Mouse (Mus musculus) forebrain, embryonic 14.5 days (tissue): ENCODE measurements around the gene Impdh2. TPM values are rescaled to one million over a fixed set of nuclear protein-coding genes. Genes with fewer than 3 reads are reported as not detected.
A peak's percentile ranks its signal among the peaks of the same experiment; 100 is the strongest.

Source experiments
- ATAC-seq: fragments of 200-750 bp; cut with Nextera tagmentation; 2 replicates; pipeline ENCODE4 v1.8.0; 2017; ENCODE audit warnings: mild to moderate bottlenecking, moderate library complexity
- DNase-seq: peaks from one replicate; pipeline ENCODE4 v3.0.0-alpha.2; 2015; ENCODE audit warnings: low spot score
- H3K27ac ChIP-seq: fragments of 300-500 bp; sonication (generic); 2 replicates; pipeline ENCODE4 v1.5.1; 2014; ENCODE audit warnings: low read depth, mild to moderate bottlenecking, control low read depth, low read length, moderate library complexity
- H3K27me3 ChIP-seq: fragments of 300-500 bp; sonication (generic); replicated peaks from 2 replicates; pipeline ENCODE4 v1.6.1; 2014; ENCODE audit warnings: low read length, control low read depth, mixed read lengths; ENCODE audit not compliant: control insufficient read depth, insufficient read depth
- H3K36me3 ChIP-seq: fragments of 300-500 bp; sonication (generic); 2 replicates; pipeline ENCODE4 v1.6.1; 2014; ENCODE audit warnings: low read length, control low read depth; ENCODE audit not compliant: control insufficient read depth, insufficient read depth
- H3K4me1 ChIP-seq: fragments of 300-500 bp; sonication (generic); 2 replicates; pipeline ENCODE4 v1.6.1; 2014; ENCODE audit warnings: antibody characterized with exemption, low read length, control low read depth; ENCODE audit not compliant: control insufficient read depth, insufficient read depth
- H3K4me2 ChIP-seq: fragments of 300-500 bp; sonication (generic); 2 replicates; pipeline ENCODE4 v1.6.1; 2014; ENCODE audit warnings: mild to moderate bottlenecking, control low read depth, low read length
- H3K4me3 ChIP-seq: fragments of 300-500 bp; sonication (generic); 2 replicates; pipeline ENCODE4 v1.5.1; 2014; ENCODE audit warnings: low read depth, low read length, control low read depth
- H3K9ac ChIP-seq: fragments of 300-500 bp; sonication (generic); 2 replicates; pipeline ENCODE4 v1.6.1; 2014; ENCODE audit warnings: mild to moderate bottlenecking, low read length, control low read depth, moderate library complexity
- H3K9me3 ChIP-seq: fragments of 300-500 bp; sonication (generic); replicated peaks from 2 replicates; pipeline ENCODE4 v1.6.1; 2016; ENCODE audit warnings: low read length, control low read depth, mixed read lengths; ENCODE audit not compliant: control insufficient read depth
- WGBS: fragments of 180-500 bp; shearing (Covaris S2); extraction: QIAGEN DNeasy Blood & Tissue Kit; methylation state at CpG from one replicate; pipeline ENCODE4 v1.1.7; 2014; 5-methylcytosine and 5-hydroxymethylcytosine counted together
- microRNA counts: library from miRNA; unstranded; fragments of <30 nt; microRNA quantifications from one replicate; lab custom pipeline; 2016
- microRNA-seq: library from miRNA; unstranded; fragments of <30 nt; microRNA quantifications from one replicate; pipeline ENCODE4, GENCODE M21; 2016
- polyA plus RNA-seq: library from polyadenylated mRNA; unstranded; fragments of >200 nt; fragmentation: Nextera tagmentation; extraction: Ambion mirVana; gene quantifications from 2 replicates; pipeline ENCODE4 v1.2.1, GENCODE M21; 2014

Impdh2 gene
- polyA plus RNA-seq, 1 experiment from 2014 or later = 136 TPM

GRCm38 (mm10) chr9:108608889-108609288 lies 48.8 kb downstream of the Impdh2 start:
- Histone ChIP-seq H3K9ac (no peak overlapping the region), H3K9me3 (no peaks in the 10 kb centered on the region), H3K36me3 (peaks cover 96% of the 10 kb centered on the region), H3K4me1 (no peaks in the 10 kb centered on the region), H3K4me3 (no peak overlapping the region), H3K4me2 (no peak overlapping the region), H3K27ac (no peak overlapping the region), H3K27me3 (no peaks in the 10 kb centered on the region)
- ATAC-seq = no peak
- 98% methylated on average over 4 of the region's 4 CpGs for WGBS
- DNase-seq = no peak

GRCm38 (mm10) chr9:108611488-108611887 lies 51.4 kb downstream of the Impdh2 start:
- Histone ChIP-seq H3K4me1 (no peaks in the 10 kb centered on the region), H3K27ac (no peak overlapping the region), H3K27me3 (no peaks in the 10 kb centered on the region), H3K9me3 (no peaks in the 10 kb centered on the region), H3K36me3 (peaks cover 91% of the 10 kb centered on the region), H3K9ac (no peak overlapping the region), H3K4me3 (no peak overlapping the region), H3K4me2 (no peak overlapping the region)
- WGBS = 95% methylated on average over 10 of the region's 10 CpGs
- no peak for DNase-seq
- no peak for ATAC-seq

MicroRNA genes within 50 kb of the gene (microRNA counts, 519-probe panel; counts per million panel counts)
- microRNA mmu-miR-191 (lab: Ali Mortazavi, UCI) = 4,384 counts per million, percentile 57 among the panel's probes with 10 or more counts
- 3,770 counts per million, percentile 42 among the panel's probes with 10 or more counts for microRNA mmu-miR-425 (lab: Ali Mortazavi, UCI)

Small RNA genes within 50 kb of the gene (microRNA-seq; reads per million reads assigned to microRNA genes)
- gene Gm24083 (not detected), gene Mir191 (not detected), gene Mir425 (1,192 reads per million, percentile 82 among the genes with 10 or more reads in this experiment)

Other genes with a start within 250 kb of the Impdh2 start
- gene Gpx1, start 221.4 kb upstream of the Impdh2 start, polyA plus RNA-seq = 455 and 521 TPM in 2 replicates
- 136 and 141 TPM in 2 replicates for gene Usp4, start 212.4 kb upstream of the Impdh2 start, polyA plus RNA-seq
- gene 1700102P08Rik, start 167.5 kb upstream of the Impdh2 start, polyA plus RNA-seq = 1.4 and 1.9 TPM in 2 replicates
- 0.94 and 1.1 TPM in 2 replicates for gene Ccdc36, start 131.8 kb upstream of the Impdh2 start, polyA plus RNA-seq
- not detected in 2 replicates for gene BC048562, start 123.8 kb upstream of the Impdh2 start, polyA plus RNA-seq
- 45.2 and 49.6 TPM in 2 replicates for gene Ccdc71, start 99.8 kb upstream of the Impdh2 start, polyA plus RNA-seq
- 47.9 and 52.6 TPM in 2 replicates for gene Klhdc8b, start 98.7 kb upstream of the Impdh2 start, polyA plus RNA-seq
- 12.0 and 17.2 TPM in 2 replicates for gene Lamb2, start 80.5 kb upstream of the Impdh2 start, polyA plus RNA-seq
- 48.0 and 64.1 TPM in 2 replicates for gene Usp19, start 69.7 kb upstream of the Impdh2 start, polyA plus RNA-seq
- gene Qars, start 52.6 kb upstream of the Impdh2 start, polyA plus RNA-seq = 71.5 and 87.7 TPM in 2 replicates
- gene Qrich1, start 43.5 kb upstream of the Impdh2 start, polyA plus RNA-seq = 143 and 160 TPM in 2 replicates
- gene Ndufaf3, start 7.1 kb downstream of the Impdh2 start, polyA plus RNA-seq = 82.7 and 105 TPM in 2 replicates
- 188 and 190 TPM in 2 replicates for gene Dalrd3, start 9.6 kb downstream of the Impdh2 start, polyA plus RNA-seq
- gene Wdr6, start 18.5 kb downstream of the Impdh2 start, polyA plus RNA-seq = 162 and 187 TPM in 2 replicates
- 14.5 and 18.1 TPM in 2 replicates for gene P4htm, start 37.4 kb downstream of the Impdh2 start, polyA plus RNA-seq
- 37.5 and 42.4 TPM in 2 replicates for gene Arih2, start 89.1 kb downstream of the Impdh2 start, polyA plus RNA-seq
- gene Slc25a20, start 101.8 kb downstream of the Impdh2 start, polyA plus RNA-seq = 23.5 and 24.8 TPM in 2 replicates
- gene Prkar2a, start 129.0 kb downstream of the Impdh2 start, polyA plus RNA-seq = 32.4 and 39.1 TPM in 2 replicates
- 217 and 221 TPM in 2 replicates for gene Ip6k2, start 223.5 kb downstream of the Impdh2 start, polyA plus RNA-seq
- 13.6 and 19.2 TPM in 2 replicates for gene Nckipsd, start 248.1 kb downstream of the Impdh2 start, polyA plus RNA-seq